In genomic region chr3:128024856-128025255, GRCm38 (mm10) we compare ENCODE assay signal across 17 mouse cellular contexts.
"Had no signal": no experiment of that assay in that cellular context is flagged by ENCODE, and none has a peak within 500 bp of the region (broad histone marks: within the 10 kb centered on the region; RNA-seq: fewer than 3 reads in every experiment).

No protein-coding gene starts in this region.

- H3K27ac ChIP-seq: lung, embryonic 15.5 days; macrophage; midbrain, embryonic 13.5 days; midbrain, embryonic 15.5 days; neural tube, embryonic 12.5 days; stomach, embryonic 15.5 days; stomach, postnatal 0 days had no signal

- DNase-seq: lung, adult 2 months; lung, postnatal 14 days; lung, postnatal 36 days; right cerebral cortex, postnatal 14 days; thymus, adult 2 months; thymus, postnatal 25 days; thymus, postnatal 4 days had no signal

- H3K9me3 ChIP-seq: lung, embryonic 15.5 days; midbrain, embryonic 13.5 days; midbrain, embryonic 15.5 days; neural tube, embryonic 12.5 days; stomach, embryonic 15.5 days had no signal

- H3K27me3 ChIP-seq: lung, embryonic 15.5 days; megakaryocyte, embryonic 14.5 days; midbrain, embryonic 13.5 days; midbrain, embryonic 15.5 days; neural tube, embryonic 12.5 days; stomach, embryonic 15.5 days had no signal

- H3K9ac ChIP-seq: lung, embryonic 15.5 days; midbrain, embryonic 13.5 days; midbrain, embryonic 15.5 days; neural tube, embryonic 12.5 days; stomach, embryonic 15.5 days had no signal

- H3K4me2 ChIP-seq: lung, embryonic 15.5 days; midbrain, embryonic 11.5 days; midbrain, embryonic 13.5 days; midbrain, embryonic 15.5 days; neural tube, embryonic 12.5 days; stomach, embryonic 15.5 days had no signal

- H3K4me1 ChIP-seq: lung, embryonic 15.5 days; megakaryocyte, embryonic 14.5 days; midbrain, embryonic 15.5 days; neural tube, embryonic 12.5 days; stomach, embryonic 15.5 days had no signal

- ATAC-seq: lung, postnatal 0 days; midbrain, embryonic 13.5 days; midbrain, embryonic 15.5 days had no signal

- H3K4me3 ChIP-seq: lung, embryonic 15.5 days; megakaryocyte, embryonic 14.5 days; midbrain, embryonic 13.5 days; midbrain, embryonic 15.5 days; neural tube, embryonic 12.5 days; stomach, embryonic 15.5 days had no signal

- H3K36me3 ChIP-seq: lung, embryonic 15.5 days; midbrain, embryonic 13.5 days; midbrain, embryonic 15.5 days; neural tube, embryonic 12.5 days; stomach, embryonic 15.5 days had no signal
